Mouse (Mus musculus) MEL (cell line): ENCODE results near the gene Sfxn1.

Experiments used
- CHD2 ChIP-seq: IDR thresholded peaks from 2 replicates; pipeline ENCODE4 v1.6.1; 2011; ENCODE audit warnings: low read length, improper control_type of control experiment
- CTCF ChIP-seq, 3 experiments: IDR thresholded peaks in 2 of 3; conservative IDR thresholded peaks in 1 of 3; 2 replicates each; pipeline ENCODE4 v1.5.1; 2011 to 2012; ENCODE audit warnings: low read length in 3 of 3, low read depth in 2 of 3, mild to moderate bottlenecking in 2 of 3, improper control_type of control experiment in 1 of 3, inconsistent platforms in 1 of 3, mixed read lengths in 1 of 3, moderate library complexity in 1 of 3; ENCODE audit not compliant: control insufficient read depth in 1 of 3, insufficient read depth in 1 of 3, poor library complexity in 1 of 3, severe bottlenecking in 1 of 3
- ELF1 ChIP-seq: IDR thresholded peaks from 2 replicates; pipeline ENCODE4 v1.6.1; 2014; ENCODE audit warnings: low read depth, mild to moderate bottlenecking, inconsistent platforms, low read length, improper control_type of control experiment, moderate library complexity
- MAFK ChIP-seq: IDR thresholded peaks from 2 replicates; pipeline ENCODE4 v1.6.1; 2011; ENCODE audit warnings: low read depth, mild to moderate bottlenecking, low read length, improper control_type of control experiment, borderline replicate concordance
- MAZ ChIP-seq: IDR thresholded peaks from 2 replicates; pipeline ENCODE4 v1.6.1; 2012; ENCODE audit warnings: low read depth, mild to moderate bottlenecking, inconsistent platforms, low read length, improper control_type of control experiment
- POLR2A ChIP-seq, 2 experiments: IDR thresholded peaks; 2 replicates each; pipeline ENCODE4 v1.6.1; 2011 to 2012; ENCODE audit warnings: low read length in 2 of 2, mild to moderate bottlenecking in 2 of 2, control low read depth in 1 of 2, improper control_type of control experiment in 1 of 2, low read depth in 1 of 2, moderate library complexity in 1 of 2; ENCODE audit not compliant: control insufficient read depth in 1 of 2, insufficient read depth in 1 of 2, poor library complexity in 1 of 2
- TAL1 ChIP-seq: IDR thresholded peaks from 2 replicates; pipeline ENCODE4 v1.6.1; 2012; ENCODE audit warnings: mild to moderate bottlenecking, inconsistent platforms, low read length, moderate library complexity, mixed read lengths
- TCF12 ChIP-seq: IDR thresholded peaks from 2 replicates; pipeline ENCODE4 v1.6.1; 2014; ENCODE audit warnings: low read depth, mild to moderate bottlenecking, inconsistent platforms, low read length, improper control_type of control experiment, moderate library complexity

DNA sequence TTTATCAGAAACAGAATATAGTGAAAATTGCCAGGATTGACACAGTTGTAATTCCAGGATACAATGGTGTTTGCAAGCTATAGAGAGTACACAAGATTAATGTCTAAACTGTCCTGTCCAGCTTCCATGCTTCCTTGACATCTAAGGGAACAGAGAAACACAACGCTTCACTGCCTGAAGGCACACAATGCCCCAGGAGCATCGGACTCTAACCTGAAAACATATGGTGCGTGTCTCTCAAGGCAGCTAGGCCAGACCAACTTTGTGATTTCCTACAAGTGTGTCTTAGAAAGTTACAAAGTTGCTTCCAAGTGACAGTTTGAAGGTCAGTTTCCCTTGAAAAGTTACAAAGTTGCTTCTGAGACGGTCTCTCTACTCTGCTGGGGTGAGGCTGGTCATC lies 25.6 kb downstream of the Sfxn1 start:
- TF ChIP-seq CTCF (IDR thresholded peaks at IDR 0.05 in 2 of 3, conservative IDR thresholded peaks at IDR 0.05 in 1 of 3; ENCODE audit: control insufficient read depth in 1 of 3, insufficient read depth in 1 of 3, low read depth in 2 of 3, low read length in 3 of 3, poor library complexity in 1 of 3, severe bottlenecking in 1 of 3) (no peak), ELF1 (no peak), MAFK (no peak), TCF12 (no peak), CHD2 (no peak), MAZ (no peak), POLR2A (IDR thresholded peaks at IDR 0.05; ENCODE audit: control insufficient read depth in 1 of 2, insufficient read depth in 1 of 2, low read depth in 1 of 2, low read length in 2 of 2, poor library complexity in 1 of 2) (no peak), TAL1 (no peak)
